Comparison of ENCODE assay signal across 16 mouse cellular contexts in the genomic region with DNA sequence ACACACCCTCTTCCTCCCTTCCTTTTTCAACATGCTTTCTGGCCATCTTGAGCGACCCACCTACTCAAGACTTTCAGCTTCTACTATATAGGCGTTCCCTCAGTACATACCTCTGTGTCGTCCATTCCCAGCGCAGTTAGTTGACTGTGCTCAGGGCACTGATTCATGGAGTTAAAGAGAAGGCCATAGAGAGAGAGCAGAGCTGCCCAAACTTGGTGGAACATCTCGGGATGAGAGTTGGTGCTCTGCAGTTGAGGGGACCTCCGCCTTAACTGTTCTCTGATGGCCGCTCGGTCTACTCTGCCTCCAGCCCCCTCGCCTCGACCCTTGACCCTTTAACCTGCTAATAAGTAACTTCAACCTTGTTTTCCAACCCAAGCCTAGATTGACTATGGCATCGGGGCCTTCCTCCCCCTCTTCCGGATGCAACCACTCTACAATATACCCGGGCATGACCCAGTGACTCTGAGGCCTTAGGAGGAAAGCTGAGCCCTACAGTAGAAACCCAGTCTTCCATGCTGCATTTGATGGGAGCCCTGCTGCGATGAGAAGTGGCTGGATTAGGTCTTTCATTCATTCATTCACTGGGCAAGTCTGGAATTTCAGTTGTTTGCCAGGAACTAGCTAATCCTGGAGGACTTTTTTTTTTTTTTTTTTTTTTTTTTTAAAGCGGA. TPM values are rescaled to one million over a fixed set of nuclear protein-coding genes. Genes with fewer than 3 reads are reported as not detected.
DNase-seq lines count a peak whose midpoint lies in the region; ATAC-seq and TF ChIP-seq lines count a peak whose summit lies in the region.
"Had no signal": no experiment of that assay in that cellular context is flagged by ENCODE, and none has a peak within 500 bp of the region (broad histone marks: within the 10 kb centered on the region; RNA-seq: fewer than 3 reads in every experiment).

Gene Apom, minus strand, starts transcription at position 551 of the 674 bp plus-strand sequence.

- no peak for TF ChIP-seq CTCF in liver, postnatal 0 days (IDR thresholded peaks at IDR 0.05; ENCODE audit: low read depth)
- TF ChIP-seq CTCF in left cerebral cortex, adult 2 months (IDR thresholded peaks at IDR 0.05) = no peak

- H3K4me3 ChIP-seq in limb, embryonic 13.5 days = no peak within 1 kb of the TSS
- H3K4me3 ChIP-seq in limb, embryonic 10.5 days = no peak within 1 kb of the TSS
- H3K4me3 ChIP-seq in liver, postnatal 0 days (ENCODE audit: low read depth, low read length) = peak within 1 kb of the TSS; percentile 36
- H3K4me3 ChIP-seq in left cerebral cortex, adult 2 months = no peak within 1 kb of the TSS
- H3K4me3 ChIP-seq: myocyte had no signal

- 0 out of 2 replicates have a peak within 1 kb of the TSS, but pooled peaks have one; percentile 4 for H3K9ac ChIP-seq in limb, embryonic 13.5 days
- peak within 1 kb of the TSS; percentile 46; the same call in 1 of the 2 replicates for H3K9ac ChIP-seq in liver, postnatal 0 days (replicated peaks)
- H3K9ac ChIP-seq: forebrain, postnatal 0 days had no signal

- 85% methylated on average over 15 of the region's 15 CpGs for WGBS in limb, embryonic 13.5 days
- WGBS in limb, embryonic 10.5 days = 84% methylated on average over 15 of the region's 15 CpGs
- 65% methylated on average over 15 of the region's 15 CpGs for WGBS in liver, postnatal 0 days (ENCODE audit: insufficient replicate concordance)

- H3K4me1 ChIP-seq in limb, embryonic 13.5 days = peaks cover 22% of the 10 kb centered on the region
- H3K4me1 ChIP-seq in limb, embryonic 10.5 days = peaks cover 26% of the 10 kb centered on the region
- H3K4me1 ChIP-seq in liver, postnatal 0 days (ENCODE audit: insufficient read depth) = peaks cover 20% of the 10 kb centered on the region

- TF ChIP-seq EP300 in liver, postnatal 0 days (IDR thresholded peaks at IDR 0.05; ENCODE audit: low read depth) = no peak

- H3K4me2 ChIP-seq in limb, embryonic 13.5 days (replicated peaks) = no peak within 1 kb of the TSS
- peak within 1 kb of the TSS; percentile 64 for H3K4me2 ChIP-seq in liver, postnatal 0 days (ENCODE audit: low read depth, low read length)

- H3K27ac ChIP-seq in limb, embryonic 13.5 days = no peak within 1 kb of the TSS
- no peak within 1 kb of the TSS for H3K27ac ChIP-seq in limb, embryonic 10.5 days
- H3K27ac ChIP-seq in liver, postnatal 0 days (ENCODE audit: low read depth) = peak within 1 kb of the TSS; percentile 88
- H3K27ac ChIP-seq in left cerebral cortex, adult 2 months = no peak within 1 kb of the TSS

- no peak for DNase-seq in adrenal gland, postnatal 10 days
- no peak for DNase-seq in adrenal gland, adult (ENCODE audit: inconsistent age in 2 of 2, low spot score in 1 of 2)
- no peak for DNase-seq in limb, embryonic 10.5 days (ENCODE audit: low spot score)
- DNase-seq in kidney, postnatal 14 days = peak; percentile 40
- DNase-seq in liver, postnatal 0 days = peak; percentile 52
- no peak for DNase-seq in left cerebral cortex, adult 2 months (ENCODE audit: extremely low spot score in 1 of 2, low spot score in 2 of 2)
- no peak for DNase-seq in spleen, postnatal 4 days (ENCODE audit: low spot score in 2 of 2)
- DNase-seq: forebrain, postnatal 0 days; gastrocnemius, postnatal 25 days; heart, postnatal 10 days; lung, adult 18-20 months; right cerebral cortex, postnatal 4 days had no signal

- peaks cover 22% of the 10 kb centered on the region for H3K36me3 ChIP-seq in limb, embryonic 13.5 days
- peaks cover 21% of the 10 kb centered on the region for H3K36me3 ChIP-seq in limb, embryonic 10.5 days
- H3K36me3 ChIP-seq in liver, postnatal 0 days (replicated peaks; ENCODE audit: insufficient read depth, low read length) = peaks cover 15% of the 10 kb centered on the region

- H3K27me3 ChIP-seq in limb, embryonic 13.5 days = no peaks in the 10 kb centered on the region
- H3K27me3 ChIP-seq in limb, embryonic 10.5 days (ENCODE audit: low read depth, poor library complexity, severe bottlenecking) = no peaks in the 10 kb centered on the region
- no peaks in the 10 kb centered on the region for H3K27me3 ChIP-seq in liver, postnatal 0 days (ENCODE audit: insufficient read depth, low read length)

- ATAC-seq in limb, embryonic 13.5 days (ENCODE audit: low FRiP score, low read depth) = no peak
- peak; percentile 6; the same call in 1 of the 2 replicates for ATAC-seq in liver, postnatal 0 days
- ATAC-seq: forebrain, postnatal 0 days; inflammation-experienced regulatory T-cells, adult 6 months had no signal

- no peaks in the 10 kb centered on the region for H3K9me3 ChIP-seq in limb, embryonic 13.5 days
- no peaks in the 10 kb centered on the region for H3K9me3 ChIP-seq in limb, embryonic 10.5 days (replicated peaks)
- no peaks in the 10 kb centered on the region for H3K9me3 ChIP-seq in liver, postnatal 0 days (ENCODE audit: low read length)

- intact Hi-C loops in left cerebral cortex, adult 2 months (cut with DNase I) = no loop called here

RNA-seq across cellular contexts. Expression of gene Apom, which starts in this region (rescaled TPM):
- 100 to 1,000 TPM in 1 of 2 experiments, 10 to 100 TPM in 1; 44.8 to 115 TPM for total RNA-seq in adrenal gland, postnatal 10 days (2021)
- 3.2 TPM in 1 of 2 replicates, not detected in the other for polyA plus RNA-seq in limb, embryonic 13.5 days (2015; fragmentation: Nextera tagmentation; extraction: Ambion mirVana)
- 0.39 and 0.56 TPM in 2 replicates for polyA plus RNA-seq in limb, embryonic 10.5 days (2016; fragmentation: Nextera tagmentation; extraction: Ambion mirVana)
- polyA plus RNA-seq in liver, postnatal 0 days (2015; fragmentation: Nextera tagmentation; extraction: Ambion mirVana) = 1,209 and 1,216 TPM in 2 replicates
- not detected for total RNA-seq in left cerebral cortex, adult 2 months (2021)
- total RNA-seq: gastrocnemius, postnatal 25 days; heart, postnatal 10 days; megakaryocyte progenitor cell, adult 5-6 weeks had no signal
- polyA plus RNA-seq: forebrain, postnatal 0 days; inflammation-experienced regulatory T-cells, adult 6 months had no signal

Comparison
In these comparisons a context has a peak if more than half of its experiments do, and no peak if none do; other contexts are left out.
1. RNA of gene Apom (total RNA-seq): 44.8 to 115 TPM in adrenal gland, postnatal 10 days; not detected in left cerebral cortex, adult 2 months; every median in the first group is over 10 times any median in the second.
2. RNA of gene Apom (polyA plus RNA-seq): 1,209 to 1,216 TPM in liver, postnatal 0 days; 0.39 to 0.56 TPM in limb, embryonic 10.5 days and 3.2 TPM in limb, embryonic 13.5 days; every median in the first group is over 100 times any median in the second.
3. DNase-seq: peak in kidney, postnatal 14 days (single experiment) and liver, postnatal 0 days (single experiment); none in adrenal gland, postnatal 10 days (single experiment), adrenal gland, adult (0 of 2), limb, embryonic 10.5 days (single experiment), left cerebral cortex, adult 2 months (0 of 2) and spleen, postnatal 4 days (0 of 2).